Mouse (Mus musculus) spleen, adult 2 months (tissue): ENCODE results near the gene Cbx5.

ENCODE experiments used
- CTCF ChIP-seq: fragments of 200-500 bp; IDR thresholded peaks from 2 replicates; pipeline ENCODE4 v1.5.1; 2011; ENCODE audit warnings: mild to moderate bottlenecking, inconsistent platforms; ENCODE audit not compliant: insufficient read depth, insufficient read length, insufficient replicate concordance; ENCODE audit errors: extremely low read depth
- POLR2A ChIP-seq: fragments of 200-500 bp; IDR thresholded peaks from 2 replicates; pipeline ENCODE4 v1.6.1; 2011; ENCODE audit warnings: low read depth, low read length, inconsistent platforms

- TF ChIP-seq CTCF = no peak
- no peak for TF ChIP-seq POLR2A
Measured at GRCm38 (mm10) chr15:103247078-103247781, 7.6 kb upstream of the Cbx5 start.
